Mouse (Mus musculus): Measurements from ENCODE around the gene Cep19.

- TF ChIP-seq CTCF (IDR thresholded peaks at IDR 0.05; ENCODE audit: low read depth): no peak
- TF ChIP-seq EP300 (optimal IDR thresholded peaks at IDR 0.05): no peak
Measured at GRCm38 (mm10) chr16:32058817-32059216, 40.8 kb upstream of the Cep19 start.
